ENCODE assay signal across 13 mouse cellular contexts in genomic region chr8:128528591-128529383, GRCm38 (mm10).
DNase-seq lines count a peak whose midpoint lies in the region; ATAC-seq and TF ChIP-seq lines count a peak whose summit lies in the region.
"Had no signal": no experiment of that assay in that cellular context is flagged by ENCODE, and none has a peak within 500 bp of the region (broad histone marks: within the 10 kb centered on the region; RNA-seq: fewer than 3 reads in every experiment).

No protein-coding gene starts in this region.

- no peak overlapping the region for H3K4me3 ChIP-seq in forebrain, embryonic 11.5 days (ENCODE audit: low read depth, low read length)
- no peak overlapping the region for H3K4me3 ChIP-seq in limb, embryonic 10.5 days
- no peak overlapping the region for H3K4me3 ChIP-seq in neural tube, embryonic 15.5 days (replicated peaks)
- no peak overlapping the region for H3K4me3 ChIP-seq in gastrocnemius, adult 2 months
- H3K4me3 ChIP-seq: megakaryocyte, embryonic 14.5 days had no signal

- H3K4me1 ChIP-seq in forebrain, embryonic 11.5 days (replicated peaks; ENCODE audit: control insufficient read depth, insufficient read depth, low read length) = peaks cover 9% of the 10 kb centered on the region
- H3K4me1 ChIP-seq in limb, embryonic 10.5 days = peaks cover 9% of the 10 kb centered on the region
- peaks cover 13% of the 10 kb centered on the region for H3K4me1 ChIP-seq in neural tube, embryonic 15.5 days
- H3K4me1 ChIP-seq: megakaryocyte, embryonic 14.5 days had no signal

- H3K27ac ChIP-seq in forebrain, embryonic 11.5 days (ENCODE audit: low read depth, low read length) = peak overlapping the region; percentile 83
- 0 out of 2 replicates have a peak overlapping the region, but pooled peaks have one; percentile 30 for H3K27ac ChIP-seq in limb, embryonic 10.5 days
- H3K27ac ChIP-seq in neural tube, embryonic 15.5 days (replicated peaks) = peak overlapping the region; percentile 62
- no peak overlapping the region for H3K27ac ChIP-seq in gastrocnemius, adult 2 months

- H3K4me2 ChIP-seq in forebrain, embryonic 11.5 days (ENCODE audit: low read depth, low read length, severe bottlenecking) = peak overlapping the region; percentile 31; the same call in 1 of the 2 replicates
- peak overlapping the region; percentile 22; the same call in 1 of the 2 replicates for H3K4me2 ChIP-seq in neural tube, embryonic 15.5 days

- peak; percentile 41 to 49 for DNase-seq in layer of hippocampus, postnatal 10 days (ENCODE audit: low spot score in 2 of 2)
- no peak for DNase-seq in layer of hippocampus, adult 11-12 months (ENCODE audit: low spot score)
- peak; percentile 68 for DNase-seq in forebrain, embryonic 11.5 days (ENCODE audit: low spot score)
- no peak for DNase-seq in limb, embryonic 10.5 days (ENCODE audit: low spot score)
- DNase-seq in ovary, postnatal 10 days (ENCODE audit: low spot score) = no peak
- no peak for DNase-seq in gastrocnemius, adult 2 months
- DNase-seq: cerebellum, adult 8-10 months; gastrocnemius, postnatal 14 days; thymus, postnatal 36 days had no signal

- 9% methylated on average over 8 of the region's 8 CpGs for WGBS in forebrain, embryonic 11.5 days
- WGBS in limb, embryonic 10.5 days = 59% methylated on average over 8 of the region's 8 CpGs
- 11% methylated on average over 8 of the region's 8 CpGs for WGBS in neural tube, embryonic 15.5 days

- no peak for TF ChIP-seq CTCF in gastrocnemius, adult 2 months (IDR thresholded peaks at IDR 0.05)

- H3K9me3 ChIP-seq in forebrain, embryonic 11.5 days (ENCODE audit: control insufficient read depth, low read length) = no peaks in the 10 kb centered on the region
- no peaks in the 10 kb centered on the region for H3K9me3 ChIP-seq in limb, embryonic 10.5 days (replicated peaks)
- H3K9me3 ChIP-seq in neural tube, embryonic 15.5 days (replicated peaks) = no peaks in the 10 kb centered on the region
- H3K9me3 ChIP-seq: megakaryocyte, embryonic 14.5 days had no signal

- H3K9ac ChIP-seq in forebrain, embryonic 11.5 days (ENCODE audit: low read length) = peak overlapping the region; percentile 28
- H3K9ac ChIP-seq in neural tube, embryonic 15.5 days (replicated peaks) = no peak overlapping the region

- intact Hi-C loops in gastrocnemius, adult 2 months (cut with DNase I) = no loop called here

- no peaks in the 10 kb centered on the region for H3K27me3 ChIP-seq in forebrain, embryonic 11.5 days (ENCODE audit: control insufficient read depth, insufficient read depth, low read length)
- H3K27me3 ChIP-seq in limb, embryonic 10.5 days (ENCODE audit: low read depth, poor library complexity, severe bottlenecking) = no peaks in the 10 kb centered on the region
- H3K27me3 ChIP-seq in neural tube, embryonic 15.5 days (replicated peaks) = no peaks in the 10 kb centered on the region
- H3K27me3 ChIP-seq: CH12.LX had no signal

- no peaks in the 10 kb centered on the region for H3K36me3 ChIP-seq in forebrain, embryonic 11.5 days (ENCODE audit: control insufficient read depth, insufficient read depth, low read length)
- no peaks in the 10 kb centered on the region for H3K36me3 ChIP-seq in limb, embryonic 10.5 days
- no peaks in the 10 kb centered on the region for H3K36me3 ChIP-seq in neural tube, embryonic 15.5 days

- ATAC-seq in forebrain, embryonic 11.5 days (replicated peaks; ENCODE audit: low FRiP score) = peak; percentile 94
- peak; percentile 87 for ATAC-seq in neural tube, embryonic 15.5 days (ENCODE audit: low FRiP score)
- no peak for ATAC-seq in granulocyte monocyte progenitor cell, adult 5-6 weeks (replicated peaks; ENCODE audit: poor library complexity, severe bottlenecking)

Comparison
In these comparisons a context has a peak if more than half of its experiments do, and no peak if none do; other contexts are left out.
1. DNase-seq: peak in layer of hippocampus, postnatal 10 days (2 of 2) and forebrain, embryonic 11.5 days (single experiment); none in layer of hippocampus, adult 11-12 months (single experiment), limb, embryonic 10.5 days (single experiment), ovary, postnatal 10 days (single experiment) and gastrocnemius, adult 2 months (single experiment).